Mouse (Mus musculus): ENCODE results near the gene Hmcn2.

GRCm38 (mm10) chr2:31477234-31478161 is 163.3 kb downstream of the Hmcn2 start:
- no peak for TF ChIP-seq POLR2A (IDR thresholded peaks at IDR 0.05; ENCODE audit: control insufficient read depth, low read depth, low read length)
- TF ChIP-seq CTCF (IDR thresholded peaks at IDR 0.05; ENCODE audit: control insufficient read depth, insufficient read depth, insufficient replicate concordance, low read depth, low read length): no peak

Measured in testis, adult 2 months (tissue).